Mouse (Mus musculus) ES-Bruce4 (cell line): ENCODE results near the gene Cggbp1.

Experiments
- CTCF ChIP-seq: IDR thresholded peaks from one replicate; pipeline ENCODE4 v1.8.1; 2011; ENCODE audit warnings: low read depth, low read length
- EP300 ChIP-seq: IDR thresholded peaks from 2 replicates; pipeline ENCODE4 v1.6.1; 2011; ENCODE audit warnings: low read depth, low read length; ENCODE audit not compliant: insufficient read depth
- POLR2A ChIP-seq: IDR thresholded peaks from one replicate; pipeline ENCODE4 v1.8.1; 2011; ENCODE audit warnings: low read length; ENCODE audit not compliant: insufficient read depth

GRCm38 (mm10) chr16:64872296-64872695 is 20.5 kb downstream of the Cggbp1 start:
- TF ChIP-seq CTCF (no peak), POLR2A (no peak), EP300 (no peak)
